Mouse (Mus musculus) lung, embryonic 14.5 days (tissue): ENCODE data around the gene Spp2. TPM values are rescaled to one million over a fixed set of nuclear protein-coding genes. Genes with fewer than 3 reads are reported as not detected.

Experiments
- ATAC-seq: fragments of 200-750 bp; cut with Nextera tagmentation; 2 replicates; pipeline ENCODE4 v1.8.0; 2017; ENCODE audit warnings: mild to moderate bottlenecking, moderate TSS enrichment, moderate library complexity; ENCODE audit not compliant: insufficient read depth
- DNase-seq: peaks from one replicate; pipeline ENCODE4 v3.0.0-alpha.2; 2015
- H3K27ac ChIP-seq: fragments of 300-500 bp; sonication (generic); 2 replicates; pipeline ENCODE4 v1.5.1; 2014; ENCODE audit warnings: low read depth, mild to moderate bottlenecking, moderate library complexity
- H3K27me3 ChIP-seq: fragments of 300-500 bp; sonication (generic); 2 replicates; pipeline ENCODE4 v1.6.1; 2014; ENCODE audit warnings: low read length, control low read depth; ENCODE audit not compliant: insufficient read depth
- H3K36me3 ChIP-seq: fragments of 300-500 bp; sonication (generic); 2 replicates; pipeline ENCODE4 v1.6.1; 2014; ENCODE audit warnings: control low read depth; ENCODE audit not compliant: insufficient read depth
- H3K4me1 ChIP-seq: fragments of 300-500 bp; sonication (generic); 2 replicates; pipeline ENCODE4 v1.6.1; 2014; ENCODE audit warnings: antibody characterized with exemption, control low read depth; ENCODE audit not compliant: insufficient read depth
- H3K4me2 ChIP-seq: fragments of 300-500 bp; sonication (generic); 2 replicates; pipeline ENCODE4 v1.6.1; 2014; ENCODE audit warnings: mild to moderate bottlenecking
- H3K4me3 ChIP-seq: fragments of 300-500 bp; sonication (generic); 2 replicates; pipeline ENCODE4 v1.5.1; 2014; ENCODE audit warnings: low read depth, low read length
- H3K9ac ChIP-seq: fragments of 300-500 bp; sonication (generic); 2 replicates; pipeline ENCODE4 v1.6.1; 2014
- H3K9me3 ChIP-seq: fragments of 300-500 bp; sonication (generic); 2 replicates; pipeline ENCODE4 v1.6.1; 2016; ENCODE audit warnings: low read depth, low read length, control low read depth
- CTCF ChIP-seq: IDR thresholded peaks from 2 replicates; pipeline ENCODE4 v1.5.1; 2016; ENCODE audit warnings: antibody characterized with exemption, low read depth
- WGBS: fragments of 180-500 bp; shearing (Covaris S2); extraction: QIAGEN DNeasy Blood & Tissue Kit; methylation state at CpG from one replicate; pipeline ENCODE4 v1.1.7; 2014; 5-methylcytosine and 5-hydroxymethylcytosine counted together
- polyA plus RNA-seq: library from polyadenylated mRNA; unstranded; fragments of >200 nt; fragmentation: Nextera tagmentation; extraction: Ambion mirVana; gene quantifications from 2 replicates; pipeline ENCODE4 v1.2.1, GENCODE M21; 2014

The Spp2 gene
- polyA plus RNA-seq, 1 experiment from 2014 or later = 0.37 TPM

DNA sequence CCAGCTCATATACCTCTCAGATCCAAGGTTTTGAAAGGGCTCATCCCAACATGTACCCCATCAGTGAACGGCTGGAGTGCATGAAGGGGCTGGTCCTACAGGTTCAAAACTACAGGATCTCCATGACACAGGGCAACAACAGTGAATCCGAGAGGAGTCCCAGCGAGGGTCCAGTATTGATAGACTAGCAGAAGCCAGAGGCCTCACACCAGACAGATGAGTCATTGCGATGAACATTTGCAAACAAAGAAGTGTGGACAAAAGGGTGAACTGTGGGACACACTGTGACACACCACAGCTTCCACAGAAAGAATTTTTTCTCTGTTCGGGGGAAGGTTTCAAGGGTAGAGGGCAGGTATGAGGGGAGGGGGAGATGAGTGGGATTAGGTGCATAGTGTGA lies 13.4 kb upstream of the Spp2 start:
- Histone ChIP-seq H3K9ac (no peak overlapping the region), H3K4me2 (no peak overlapping the region)
- 83% methylated on average over 5 of the region's 5 CpGs for WGBS

DNA sequence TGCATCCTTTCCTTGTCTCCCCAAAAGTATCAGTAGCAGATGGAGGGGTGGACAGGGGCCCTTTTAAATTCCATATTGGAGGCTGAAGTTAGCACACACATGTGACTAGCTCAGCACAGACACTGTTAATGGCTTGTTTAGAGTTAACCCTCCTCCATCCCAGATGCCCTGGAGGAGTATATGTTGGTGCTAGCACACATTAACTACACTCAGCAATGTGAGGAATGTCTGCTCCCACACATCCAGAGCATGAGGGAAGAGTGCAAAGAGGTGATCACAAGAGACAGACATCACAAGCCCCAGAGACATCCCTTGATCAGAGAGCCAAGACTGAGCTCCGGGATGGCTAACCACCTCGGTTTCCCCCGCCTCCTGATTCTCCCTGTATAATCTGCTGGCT lies 3.4 kb upstream of the Spp2 start:
- Histone ChIP-seq H3K36me3 (no peaks in the 10 kb centered on the region), H3K4me1 (0 out of 2 replicates have a peak, but pooled peaks cover 3% of the 10 kb centered on the region), H3K4me3 (no peak overlapping the region), H3K27me3 (no peaks in the 10 kb centered on the region), H3K4me2 (no peak overlapping the region), H3K27ac (no peak overlapping the region), H3K9ac (no peak overlapping the region), H3K9me3 (no peaks in the 10 kb centered on the region)
- 67% methylated on average over 3 of the region's 3 CpGs for WGBS
- TF ChIP-seq CTCF = no peak
- DNase-seq (no peak), ATAC-seq (peak; percentile 24; the same call in 1 of the 2 replicates)

More for the DNA sequence above, 13.4 kb upstream of the Spp2 start:
- ATAC-seq (no peak), DNase-seq (no peak)
- H3K36me3 ChIP-seq = no peaks in the 10 kb centered on the region
- H3K27me3 ChIP-seq = no peaks in the 10 kb centered on the region
- H3K4me1 ChIP-seq = no peaks in the 10 kb centered on the region
- no peak overlapping the region for H3K4me3 ChIP-seq
- no peaks in the 10 kb centered on the region for H3K9me3 ChIP-seq
- no peak overlapping the region for H3K27ac ChIP-seq
- no peak for TF ChIP-seq CTCF

DNA sequence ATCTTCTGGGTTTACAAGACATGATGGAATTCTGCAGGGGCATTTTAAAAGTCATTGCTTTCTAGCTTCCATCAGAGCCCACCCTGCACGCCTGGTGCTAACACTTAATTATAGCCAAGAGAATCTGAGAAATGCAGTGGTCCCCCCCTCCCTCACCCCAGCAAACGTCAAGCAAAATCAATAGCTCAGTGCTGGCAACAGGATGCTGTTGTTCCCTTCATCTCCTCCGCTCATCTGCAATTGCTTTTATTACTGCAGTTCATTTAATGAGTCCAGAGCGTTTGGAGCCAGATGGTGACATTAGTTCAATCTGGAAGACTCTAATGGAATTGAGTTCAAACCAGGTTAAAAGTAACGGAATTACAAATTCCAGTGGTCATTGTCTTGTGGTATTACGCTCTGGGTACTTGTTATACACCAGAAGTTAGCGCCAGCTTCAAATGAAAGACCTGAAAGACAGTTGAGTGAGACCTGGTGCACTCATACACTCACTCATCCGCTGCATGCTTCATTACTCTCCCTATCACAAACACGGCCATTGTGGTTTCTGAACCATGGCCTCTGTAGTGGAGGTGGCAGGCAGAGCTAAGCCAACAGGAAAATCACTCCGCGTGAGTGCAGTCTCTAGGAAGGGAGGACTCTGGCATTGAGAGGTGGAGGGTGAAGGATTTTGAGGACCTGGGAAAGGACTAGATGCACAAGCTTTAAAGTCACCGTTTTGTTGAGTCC lies 519 bp upstream of the Spp2 start:
- Histone ChIP-seq H3K4me3 (no peak overlapping the region), H3K4me1 (0 out of 2 replicates have a peak, but pooled peaks cover 3% of the 10 kb centered on the region), H3K4me2 (no peak overlapping the region), H3K9me3 (no peaks in the 10 kb centered on the region), H3K9ac (no peak overlapping the region), H3K27me3 (no peaks in the 10 kb centered on the region), H3K27ac (no peak overlapping the region), H3K36me3 (no peaks in the 10 kb centered on the region)
- ATAC-seq (no peak), DNase-seq (peak; percentile 14)
- no peak for TF ChIP-seq CTCF
- WGBS = 46% methylated on average over 12 of the region's 12 CpGs

DNA sequence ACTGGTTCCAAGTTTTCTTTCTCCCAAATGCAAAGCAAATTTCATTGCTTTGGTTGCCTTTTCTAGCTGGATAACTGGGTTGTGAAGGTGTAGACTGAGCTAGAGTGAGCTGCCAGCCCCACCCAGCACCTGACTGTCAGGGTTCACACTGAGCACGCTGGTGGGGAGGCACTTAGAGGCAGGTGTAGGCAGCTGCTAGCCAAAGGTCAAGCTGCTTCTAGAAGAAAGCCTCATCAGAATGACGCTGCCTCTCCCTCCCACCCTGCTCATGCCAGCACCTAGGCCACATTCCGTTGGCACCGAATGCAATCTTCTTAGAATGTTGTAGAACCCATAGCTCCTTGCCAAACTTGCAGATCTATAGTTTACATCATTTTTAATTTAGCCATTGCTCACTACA lies 1.6 kb downstream of the Spp2 start:
- no peak for DNase-seq
- no peak overlapping the region for H3K4me3 ChIP-seq
- H3K9me3 ChIP-seq = no peaks in the 10 kb centered on the region
- H3K4me2 ChIP-seq = no peak overlapping the region
- 67% methylated on average over 4 of the region's 4 CpGs for WGBS
- TF ChIP-seq CTCF = no peak
- H3K9ac ChIP-seq = no peak overlapping the region
- ATAC-seq = no peak
- H3K27ac ChIP-seq = no peak overlapping the region
- H3K4me1 ChIP-seq = 0 out of 2 replicates have a peak, but pooled peaks cover 3% of the 10 kb centered on the region
- H3K36me3 ChIP-seq = no peaks in the 10 kb centered on the region
- H3K27me3 ChIP-seq = no peaks in the 10 kb centered on the region

DNA sequence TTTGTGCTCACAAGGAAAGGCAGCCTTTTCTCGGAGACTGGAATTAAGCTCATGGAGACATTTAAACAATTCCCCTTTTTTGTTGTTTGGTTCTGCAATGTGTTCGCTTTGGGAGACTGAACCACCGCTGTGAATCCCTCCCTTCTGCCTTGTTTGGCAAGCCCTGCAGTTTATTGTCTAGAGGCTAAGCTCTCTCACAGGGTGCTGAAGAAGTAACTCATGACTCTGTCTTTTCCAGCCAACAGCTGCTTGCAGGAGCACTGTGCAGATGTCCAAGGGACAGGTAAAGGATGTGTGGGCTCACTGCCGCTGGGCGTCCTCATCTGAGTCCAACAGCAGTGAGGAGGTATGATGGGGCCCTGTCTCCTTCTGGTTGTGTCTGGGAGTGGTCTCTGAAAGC lies 5.3 kb downstream of the Spp2 start:
- no peaks in the 10 kb centered on the region for H3K27me3 ChIP-seq
- no peaks in the 10 kb centered on the region for H3K9me3 ChIP-seq
- no peak for TF ChIP-seq CTCF
- no peak for DNase-seq
- no peak overlapping the region for H3K4me2 ChIP-seq
- H3K4me3 ChIP-seq = no peak overlapping the region
- WGBS = 75% methylated on average over 5 of the region's 5 CpGs
- no peak overlapping the region for H3K9ac ChIP-seq
- no peaks in the 10 kb centered on the region for H3K4me1 ChIP-seq
- no peaks in the 10 kb centered on the region for H3K36me3 ChIP-seq
- no peak overlapping the region for H3K27ac ChIP-seq
- ATAC-seq = no peak

DNA sequence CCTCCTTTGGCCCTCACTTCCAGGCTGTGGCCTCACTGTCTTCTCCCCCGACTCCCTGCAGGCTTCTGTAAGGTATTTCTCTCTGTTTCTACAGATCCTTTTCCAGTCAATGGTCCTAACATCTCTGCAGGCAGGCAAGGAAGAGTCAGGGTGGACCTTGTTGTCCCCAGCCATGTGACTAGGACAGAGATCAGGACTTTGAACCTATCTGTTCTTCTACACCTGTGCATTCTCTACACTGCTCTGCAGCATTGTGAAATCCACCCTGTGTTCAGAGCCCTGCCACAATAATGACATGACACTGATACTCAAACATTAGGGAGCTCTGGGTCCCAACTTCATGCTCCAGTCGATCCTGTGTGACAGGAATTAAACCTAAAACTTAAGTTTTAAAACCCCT lies 12.2 kb downstream of the Spp2 start:
- DNase-seq (no peak), ATAC-seq (no peak)
- Histone ChIP-seq H3K36me3 (no peaks in the 10 kb centered on the region), H3K27me3 (no peaks in the 10 kb centered on the region), H3K4me3 (no peak overlapping the region), H3K4me1 (no peaks in the 10 kb centered on the region), H3K4me2 (no peak overlapping the region), H3K27ac (no peak overlapping the region), H3K9ac (no peak overlapping the region), H3K9me3 (no peaks in the 10 kb centered on the region)
- no peak for TF ChIP-seq CTCF
- 69% methylated on average over 2 of the region's 2 CpGs for WGBS

DNA sequence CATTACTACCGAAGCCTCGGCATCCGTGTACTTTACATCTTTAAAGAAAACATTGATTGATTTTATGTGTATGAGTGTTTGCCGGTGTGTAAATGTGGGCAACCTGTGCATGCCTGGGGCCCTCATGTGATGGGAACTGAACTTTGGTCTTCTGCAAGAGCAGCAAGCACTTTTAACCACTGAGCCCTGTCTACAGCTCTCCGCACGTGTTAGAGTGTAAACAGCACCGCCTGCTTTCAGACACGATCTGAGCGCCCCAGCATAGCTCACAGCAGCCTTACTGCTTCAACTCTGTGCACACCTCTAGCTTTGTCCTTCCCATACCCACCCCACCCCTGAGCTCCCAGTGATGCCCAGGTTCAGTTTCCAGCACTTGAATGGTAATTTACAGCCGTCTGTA lies 15.3 kb downstream of the Spp2 start:
- H3K9ac ChIP-seq = no peak overlapping the region
- no peak overlapping the region for H3K4me2 ChIP-seq
- H3K4me1 ChIP-seq = no peaks in the 10 kb centered on the region
- 66% methylated on average over 10 of the region's 10 CpGs for WGBS
- no peaks in the 10 kb centered on the region for H3K9me3 ChIP-seq
- no peak for TF ChIP-seq CTCF
- no peaks in the 10 kb centered on the region for H3K36me3 ChIP-seq
- H3K27me3 ChIP-seq = no peaks in the 10 kb centered on the region
- ATAC-seq (no peak), DNase-seq (no peak)
- H3K4me3 ChIP-seq = no peak overlapping the region
- no peak overlapping the region for H3K27ac ChIP-seq
